Mouse (Mus musculus) granulocyte monocyte progenitor cell, adult 5-6 weeks (primary cell): ENCODE data around the gene Tcf12. TPM values are rescaled to one million over a fixed set of nuclear protein-coding genes. Genes with fewer than 3 reads are reported as not detected.

Experiments used
- ATAC-seq: replicated peaks from 2 replicates; pipeline ENCODE4 v1.8.0; 2016; ENCODE audit warnings: mild to moderate bottlenecking, moderate TSS enrichment, inconsistent platforms; ENCODE audit not compliant: poor library complexity, severe bottlenecking
- total RNA-seq, 2 experiments: library from RNA; stranded (forward) in 1 of 2; stranded (reverse) in 1 of 2; fragments of 200-712, 200-1000 nt in 1 of 2; fragments of >200 nt in 1 of 2; fragmentation: Nextera tagmentation in 1 of 2; gene quantifications; 2 replicates each; pipeline ENCODE4 v1.2.3; 2014 to 2017

Gene Tcf12
- 76.7 and 79.8 TPM in 2 replicates for total RNA-seq (2014; fragmentation: Nextera tagmentation)
- total RNA-seq (2017) = 38.5 and 52.7 TPM in 2 replicates

DNA sequence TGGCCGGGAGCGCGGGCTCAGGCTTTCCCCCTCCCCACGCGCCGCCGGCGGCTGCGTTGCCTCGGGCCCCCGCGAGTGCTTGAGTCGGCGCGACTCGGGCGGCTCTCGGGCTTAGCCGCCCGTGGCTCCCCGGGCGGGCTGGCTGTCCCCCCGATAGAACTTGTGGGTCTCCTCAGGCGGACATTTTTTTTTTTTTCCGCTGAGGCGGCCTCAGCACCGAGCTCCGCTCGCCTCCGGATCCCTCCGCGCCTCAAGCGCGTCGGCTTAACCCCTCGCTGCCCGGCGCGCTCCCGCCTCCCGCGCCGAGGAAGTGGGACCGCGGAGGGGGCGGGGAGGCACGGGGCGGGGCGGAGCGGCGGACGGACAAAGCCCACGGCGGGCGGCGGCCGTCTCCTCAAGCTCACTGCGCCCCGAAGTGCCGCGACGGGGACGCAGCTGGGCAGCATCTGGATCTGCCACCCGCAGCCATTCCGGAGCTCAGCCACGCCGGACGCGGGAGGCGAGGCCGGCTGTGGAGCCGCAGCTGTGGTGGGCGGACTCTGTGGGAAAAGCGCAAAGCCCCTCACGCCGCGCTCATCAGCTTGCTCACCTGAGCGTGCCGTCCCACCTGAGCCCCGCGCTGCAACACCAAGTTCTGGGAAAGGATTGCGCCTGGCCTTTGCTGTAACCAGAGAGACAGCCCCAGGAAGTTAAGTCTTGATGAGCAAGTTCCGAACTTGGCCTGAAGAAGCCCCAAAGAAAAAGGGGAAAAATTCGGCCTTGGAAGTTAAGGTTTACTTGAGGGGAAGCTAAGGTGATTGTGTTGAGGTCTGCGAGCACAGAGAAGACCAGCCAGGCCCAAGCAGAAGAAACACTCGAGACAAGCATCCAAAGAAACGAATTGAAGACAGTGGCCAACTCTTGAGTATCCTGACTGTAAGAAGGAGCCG is at the start of gene Tcf12:
Gene Tcf12 (minus strand): TSS at position 250 of the 929 bp plus-strand sequence.
- peak; percentile 91 for ATAC-seq

DNA sequence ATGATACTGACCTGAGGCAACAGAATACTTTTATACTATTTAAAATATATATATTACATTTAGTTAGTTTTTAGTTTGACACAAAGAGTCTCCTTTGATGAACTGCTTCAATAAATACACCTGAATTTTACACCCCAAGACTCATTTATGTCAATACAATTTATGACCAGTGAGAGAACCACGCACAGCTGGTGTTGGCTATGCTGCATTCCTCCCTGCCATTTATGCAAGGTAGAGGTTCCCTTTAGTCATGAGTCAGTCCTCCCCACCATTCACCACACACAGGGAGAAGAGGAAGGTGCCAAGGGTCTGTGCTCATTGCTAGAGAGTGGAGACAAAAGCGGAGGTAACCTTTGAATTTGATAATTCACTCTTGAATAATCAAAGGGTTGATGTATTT is 46.7 kb upstream of the Tcf12 start:
- no peak for ATAC-seq

GRCm38 (mm10) chr9:72157091-72157490 is 45.4 kb upstream of the Tcf12 start:
- ATAC-seq = no peak

DNA sequence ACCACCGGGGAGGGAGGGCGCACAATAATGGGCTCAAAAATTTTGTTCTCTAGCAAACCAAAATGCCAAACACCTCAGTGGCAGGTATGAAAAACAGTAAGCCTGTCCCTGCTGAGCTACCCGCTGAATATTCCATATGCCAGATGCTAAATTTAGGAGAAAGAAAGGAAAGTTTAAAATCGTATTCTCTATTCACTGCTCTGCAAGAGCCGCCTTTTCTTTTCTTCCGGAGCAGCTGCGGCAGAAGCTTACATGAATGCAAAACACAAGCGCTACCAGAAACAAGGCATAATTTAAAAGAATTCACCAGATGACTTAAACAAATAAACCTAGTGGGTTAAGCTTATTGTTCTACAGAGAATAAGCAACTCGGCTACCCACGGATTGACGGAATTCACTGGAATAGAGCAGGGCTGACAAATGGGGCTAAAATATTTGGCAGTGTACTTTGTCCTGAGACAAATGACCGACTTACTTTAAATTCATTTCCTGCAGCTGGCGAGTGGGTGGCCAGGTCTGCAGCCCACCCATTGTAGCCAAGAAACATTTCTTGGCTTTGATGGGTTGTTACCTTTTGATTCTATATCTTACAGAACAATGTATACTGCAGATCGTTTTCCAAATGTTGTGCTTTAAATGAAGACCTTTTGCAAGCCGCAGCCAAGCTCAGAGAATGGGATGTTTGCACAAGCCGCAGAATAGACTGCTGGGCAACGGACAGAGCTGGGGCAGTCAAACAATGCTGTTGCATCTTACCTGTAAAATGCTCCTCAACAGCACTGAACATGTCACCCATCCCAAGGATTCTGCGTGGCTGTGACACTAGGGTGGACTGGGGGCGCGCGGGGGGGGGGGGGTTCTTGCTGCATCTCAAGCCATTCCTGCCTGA is 43.8 kb upstream of the Tcf12 start:
- ATAC-seq = no peak

DNA sequence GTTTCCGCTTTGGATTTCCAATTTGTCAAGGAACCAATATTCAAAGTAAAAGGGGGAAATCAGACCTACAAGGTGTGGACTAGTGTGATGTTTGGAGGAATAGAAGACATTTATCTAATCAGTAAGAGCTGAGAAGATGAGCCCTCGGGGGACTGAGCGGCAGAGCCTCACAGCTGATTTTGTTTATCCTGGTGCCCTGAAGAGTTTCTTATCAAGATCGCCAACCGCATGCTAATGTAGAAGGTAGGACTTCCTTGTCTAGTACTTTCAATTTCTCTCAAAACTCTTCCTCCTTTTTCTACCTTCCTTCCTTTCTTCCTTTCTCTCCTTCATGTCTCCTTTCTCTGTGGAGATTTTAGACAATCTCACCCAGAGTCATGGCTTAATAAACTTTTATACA is 32.5 kb upstream of the Tcf12 start:
- no peak for ATAC-seq

- ATAC-seq = no peak
These were observed 26.2 kb upstream of the Tcf12 start for GRCm38 (mm10) chr9:72137899-72138298.

DNA sequence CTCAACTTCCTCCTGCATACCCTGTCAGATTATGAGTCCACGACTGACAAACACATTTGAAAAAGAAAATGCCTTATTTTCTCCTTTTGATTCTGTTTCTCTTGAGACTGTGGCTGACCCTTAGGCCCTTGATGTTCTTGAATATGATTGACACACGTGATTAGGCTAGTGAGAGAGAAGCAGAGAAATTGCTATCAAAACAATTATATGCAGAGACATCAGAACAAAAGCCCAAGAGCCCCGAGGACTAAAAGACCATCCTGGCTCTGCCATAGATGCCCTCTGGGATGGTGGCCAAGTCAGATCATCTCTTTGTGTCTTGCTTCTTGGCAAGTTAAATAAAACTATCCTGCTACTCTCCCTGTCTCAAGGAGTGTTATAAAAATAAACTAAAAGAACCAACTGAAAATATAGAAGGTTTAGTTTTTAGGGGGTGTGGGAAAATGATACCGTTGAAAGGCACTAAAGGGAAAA is 22.1 kb upstream of the Tcf12 start:
- no peak for ATAC-seq

DNA sequence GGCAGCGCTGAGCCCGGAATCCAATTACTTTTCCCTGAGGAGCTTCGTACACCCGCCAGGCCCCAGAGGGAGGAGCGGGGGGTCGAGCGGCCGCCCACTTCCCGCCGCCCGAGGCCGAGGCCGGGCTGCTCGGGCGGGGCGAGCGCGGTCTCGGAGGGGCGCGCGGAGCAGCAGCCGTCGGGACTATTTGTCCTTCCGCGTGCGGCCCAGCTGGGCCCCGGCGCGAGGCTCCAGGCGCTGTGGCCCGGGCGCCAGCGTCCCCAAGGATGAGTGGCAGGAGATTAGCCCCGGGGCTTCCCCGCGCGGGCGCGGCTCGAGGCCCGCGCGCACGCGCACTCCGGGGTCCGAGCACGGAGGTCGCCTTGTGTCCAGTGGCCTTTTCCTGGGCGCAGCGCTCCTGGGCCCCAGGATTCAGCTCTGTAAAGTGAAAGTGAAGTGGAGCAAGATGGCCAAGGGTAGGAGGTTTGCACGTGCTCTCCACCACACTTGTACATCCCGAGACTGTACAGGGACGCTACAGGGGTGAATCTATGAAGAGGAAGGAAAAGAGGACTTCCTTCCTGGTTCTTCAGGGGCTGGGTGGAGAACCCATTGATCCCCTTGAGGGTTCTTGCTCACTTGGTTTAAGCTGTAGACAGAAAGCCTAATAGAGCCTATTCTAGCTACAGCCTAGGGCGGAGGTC is 21.6 kb upstream of the Tcf12 start:
- peak; percentile 83 for ATAC-seq

GRCm38 (mm10) chr9:72132728-72133088 is 21.0 kb upstream of the Tcf12 start:
- ATAC-seq = no peak

DNA sequence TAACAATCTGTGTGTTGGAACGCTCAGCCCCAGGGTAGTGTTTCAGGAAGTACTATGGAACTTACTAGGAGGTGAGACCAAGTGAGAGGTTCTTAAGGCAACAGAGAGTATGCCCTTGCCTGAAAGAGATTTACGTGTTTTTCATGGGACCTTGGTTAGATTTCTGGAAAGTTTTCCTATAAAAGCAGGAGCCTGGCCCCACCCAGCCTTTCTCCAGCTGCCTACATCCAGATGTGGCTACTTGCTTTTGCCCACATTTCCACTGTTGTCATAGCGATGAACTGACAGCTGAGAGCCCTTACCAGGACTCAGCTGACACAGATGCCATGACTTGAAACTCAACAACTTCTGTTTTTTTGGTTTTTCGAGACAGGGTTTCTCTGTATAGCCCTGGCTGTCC is 18.2 kb upstream of the Tcf12 start:
- no peak for ATAC-seq

- no peak for ATAC-seq
These were observed 13.8 kb upstream of the Tcf12 start for GRCm38 (mm10) chr9:72125442-72125841.

DNA sequence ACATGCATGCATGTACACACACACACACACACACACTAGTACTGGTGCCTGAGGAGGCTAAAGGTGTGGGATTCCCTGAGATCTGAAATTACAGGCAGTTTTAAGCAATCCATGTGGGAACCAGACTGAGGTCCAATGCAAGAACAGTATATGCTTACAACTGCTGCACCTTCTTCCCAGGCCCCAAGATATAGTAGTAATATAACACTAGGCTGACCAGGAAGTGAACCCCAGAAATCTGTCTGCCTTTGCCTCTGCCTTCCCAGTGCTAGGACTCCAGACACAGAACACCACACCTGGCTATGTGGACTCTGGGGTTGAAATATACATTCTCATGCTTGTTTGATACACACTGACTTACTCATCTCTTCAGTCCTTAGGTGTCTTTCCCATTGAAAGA is 6.8 kb upstream of the Tcf12 start:
- no peak for ATAC-seq

DNA sequence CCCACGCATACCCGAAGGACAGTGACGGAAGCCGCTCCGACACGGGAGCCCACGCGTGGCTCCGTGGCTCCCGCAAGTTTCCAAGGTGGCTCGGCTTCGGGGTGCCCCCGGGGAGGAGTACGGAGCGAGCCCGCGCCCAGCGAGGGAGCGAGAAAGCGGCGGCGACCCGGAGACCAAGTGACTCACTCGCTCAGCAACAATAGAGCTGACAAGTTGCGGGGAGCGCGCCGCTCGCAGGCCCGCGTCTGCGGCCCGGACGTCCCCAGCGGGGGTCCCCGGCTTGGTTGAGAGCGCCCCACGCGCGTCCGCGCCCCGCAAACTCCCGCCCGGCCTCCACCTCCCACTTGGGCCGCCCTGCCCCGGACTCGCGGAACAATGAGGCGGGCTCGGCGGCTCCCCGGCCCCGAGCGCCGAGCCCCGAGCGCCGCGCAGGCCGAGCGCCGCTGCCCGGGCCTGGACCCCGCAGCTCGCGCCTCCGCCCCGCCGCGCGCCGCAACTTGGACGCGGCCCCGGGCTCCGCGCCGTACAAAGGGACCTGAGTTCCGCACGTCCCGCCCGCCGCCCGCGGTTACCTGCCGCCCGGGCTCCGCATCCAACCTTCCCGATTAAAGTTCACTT is 558 bp downstream of the Tcf12 start:
- peak; percentile 54 for ATAC-seq

GRCm38 (mm10) chr9:72110627-72111003 is 1.1 kb downstream of the Tcf12 start:
- peak; percentile 17 for ATAC-seq

GRCm38 (mm10) chr9:72103471-72103870 is 8.2 kb downstream of the Tcf12 start:
- ATAC-seq = no peak

- no peak for ATAC-seq
These were observed 11.6 kb downstream of the Tcf12 start for GRCm38 (mm10) chr9:72099945-72100685.

GRCm38 (mm10) chr9:72098056-72098455 is 13.6 kb downstream of the Tcf12 start:
- ATAC-seq = no peak

DNA sequence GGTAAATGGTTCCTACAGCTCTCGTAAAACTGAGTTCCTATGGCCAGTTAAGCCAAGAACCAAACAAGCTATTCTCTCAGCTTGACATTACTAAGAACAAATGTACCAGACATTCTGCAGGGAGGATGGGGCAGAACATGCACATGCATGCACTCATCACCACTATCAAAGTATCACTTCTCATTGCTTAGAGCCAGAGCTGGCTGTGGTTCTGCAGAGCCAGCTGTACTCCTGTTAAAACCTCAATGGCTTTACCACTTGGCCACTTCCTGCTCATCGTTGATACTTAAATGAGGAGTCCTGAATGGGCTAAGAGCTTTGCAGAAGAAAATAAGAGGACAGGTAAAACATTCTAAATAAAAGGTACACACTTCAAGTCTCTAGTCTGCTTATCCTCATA is 14.6 kb downstream of the Tcf12 start:
- ATAC-seq = peak; percentile 79

GRCm38 (mm10) chr9:72094675-72095074 is 17.0 kb downstream of the Tcf12 start:
- no peak for ATAC-seq
